Mouse (Mus musculus) frontal cortex, postnatal 10 days (tissue): ENCODE results near the gene Slc25a47.
A peak's percentile ranks its signal among the peaks of the same experiment; 100 is the strongest.
"Not testable (repeated sequence)": the region's sequence is repeated elsewhere in the genome, so short reads cannot be mapped to it uniquely, and the experiment has no call there.

Source experiments
- DNase-seq, 2 experiments: peaks; one replicate each; pipeline ENCODE4 v3.0.0; 2022; ENCODE audit warnings: low spot score in 2 of 2, mixed read lengths in 1 of 2

The Slc25a47 gene

DNA sequence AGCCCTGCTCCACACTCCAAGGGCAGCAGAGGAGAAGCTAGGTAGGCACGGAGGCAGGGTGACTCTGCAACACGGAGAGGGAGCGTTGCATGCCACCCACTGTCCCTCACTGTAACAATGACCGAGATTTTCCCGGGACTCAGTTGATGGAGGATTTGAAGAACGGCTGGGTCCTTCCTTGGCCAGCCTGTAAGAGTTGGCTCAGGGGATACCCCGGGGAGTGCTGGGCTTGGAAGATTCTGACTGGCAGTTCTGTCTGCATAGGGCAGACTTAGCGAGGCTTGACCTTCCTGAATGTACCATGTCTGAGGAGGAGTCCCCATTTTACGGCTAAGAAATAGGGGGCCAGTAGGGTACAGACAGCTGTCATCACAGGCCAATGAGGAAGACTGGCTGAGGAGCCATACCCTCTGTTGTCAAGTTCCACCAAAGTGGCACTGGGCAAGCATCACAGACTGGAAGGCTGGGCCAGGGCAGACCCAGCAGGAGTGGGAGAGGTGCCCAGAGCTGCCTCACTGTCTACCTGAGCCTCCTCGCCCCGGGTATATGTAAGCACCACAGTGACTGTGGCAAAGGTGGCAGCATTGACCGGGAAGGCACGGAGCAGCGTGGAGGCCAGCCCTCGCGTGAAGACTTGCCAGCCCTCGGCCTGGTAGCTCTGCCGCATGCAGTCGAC, 9.4 kb upstream of the Slc25a47 start:
- DNase-seq: no peak

DNA sequence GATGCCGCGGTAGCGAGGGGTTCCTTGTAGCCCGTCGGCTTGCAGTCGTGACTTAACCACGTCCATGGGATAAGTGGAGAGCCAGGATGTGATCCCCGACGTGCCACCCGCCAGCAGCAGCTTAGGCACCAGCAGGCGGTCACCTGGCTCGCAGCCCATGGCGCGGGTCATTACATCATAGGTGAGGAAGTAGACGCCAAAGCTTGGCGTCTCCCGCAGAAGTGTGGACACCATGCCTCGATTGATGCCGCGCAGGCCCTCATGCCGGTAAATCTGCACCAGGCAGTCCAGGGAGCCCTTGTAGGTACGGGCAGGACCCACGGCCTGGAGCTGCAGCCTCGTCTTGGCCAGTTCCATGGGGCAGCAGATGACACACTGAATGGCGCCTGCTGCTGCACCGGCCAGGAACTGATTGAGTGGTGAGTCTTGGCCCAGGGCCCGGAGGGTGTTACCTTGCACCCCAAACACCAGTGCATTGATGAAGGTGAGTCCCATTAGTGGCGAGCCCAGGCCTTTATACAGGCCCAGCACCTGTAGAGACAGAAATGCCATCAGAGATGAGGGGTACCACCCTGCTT, 8.8 kb upstream of the Slc25a47 start:
- DNase-seq: peak in 1 of 2 experiments; percentile 17

GRCm38 (mm10) chr12:108827641-108828040, 8.2 kb upstream of the Slc25a47 start:
- no peak for DNase-seq

- DNase-seq: no peak
These were observed 6.2 kb upstream of the Slc25a47 start for GRCm38 (mm10) chr12:108829636-108830035.

GRCm38 (mm10) chr12:108830358-108830757, 5.5 kb upstream of the Slc25a47 start:
- no peak for DNase-seq

DNA sequence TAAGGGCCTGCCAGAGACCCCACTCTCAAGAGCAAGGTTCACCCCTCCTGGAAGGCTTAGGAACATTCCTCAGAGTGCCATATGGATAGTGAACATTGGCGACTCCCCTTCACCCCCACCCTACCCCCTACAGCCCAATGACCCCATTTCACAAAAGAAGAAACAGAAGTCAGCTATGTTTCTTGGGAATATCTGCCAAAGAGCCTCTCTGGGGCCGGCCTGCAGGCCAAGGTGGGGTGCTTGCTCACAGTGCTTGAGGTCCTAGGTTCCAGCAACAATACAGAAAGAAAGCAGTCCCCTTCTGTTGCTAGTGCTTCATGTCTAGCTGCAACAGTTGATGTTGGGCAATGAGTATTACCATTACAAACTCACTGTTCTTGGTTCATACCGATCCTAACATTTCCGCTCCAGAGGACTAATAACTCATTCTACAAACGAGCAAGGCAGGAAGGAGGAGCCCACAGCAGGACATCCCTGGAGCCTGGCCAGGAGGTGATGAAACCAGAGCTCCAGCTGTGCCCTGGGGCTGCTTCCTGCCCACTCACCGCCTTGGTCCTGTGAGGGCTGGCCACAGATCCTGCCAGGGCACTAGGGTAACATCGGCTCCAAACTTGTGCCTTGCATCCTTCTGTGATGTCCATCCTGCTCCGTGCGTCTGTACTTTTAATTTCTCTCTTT, 3.7 kb upstream of the Slc25a47 start:
- no peak for DNase-seq

DNA sequence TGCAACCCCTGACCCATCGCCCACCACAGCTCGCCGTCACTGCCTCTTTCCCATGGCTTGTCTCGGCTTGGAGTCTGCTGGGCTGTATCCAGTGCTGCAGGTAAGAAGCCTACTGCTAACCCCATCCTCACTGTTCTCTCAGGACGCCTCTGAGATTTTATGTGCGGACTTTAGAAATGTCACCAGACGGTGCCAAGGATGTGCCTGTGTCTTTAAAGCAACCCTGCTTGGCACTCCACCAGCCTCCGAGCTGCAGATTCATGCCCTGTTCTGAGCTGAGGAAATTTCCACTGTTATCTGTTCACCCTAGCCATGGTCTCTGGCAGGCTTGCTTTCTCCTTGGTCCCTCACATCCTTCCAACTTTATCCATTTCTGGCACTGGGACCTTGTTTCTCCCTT, 3.0 kb upstream of the Slc25a47 start:
- DNase-seq: no peak

GRCm38 (mm10) chr12:108833408-108833807, 2.4 kb upstream of the Slc25a47 start:
- no peak for DNase-seq

- no peak for DNase-seq
These were observed 1.5 kb upstream of the Slc25a47 start for GRCm38 (mm10) chr12:108834337-108834736.

DNA sequence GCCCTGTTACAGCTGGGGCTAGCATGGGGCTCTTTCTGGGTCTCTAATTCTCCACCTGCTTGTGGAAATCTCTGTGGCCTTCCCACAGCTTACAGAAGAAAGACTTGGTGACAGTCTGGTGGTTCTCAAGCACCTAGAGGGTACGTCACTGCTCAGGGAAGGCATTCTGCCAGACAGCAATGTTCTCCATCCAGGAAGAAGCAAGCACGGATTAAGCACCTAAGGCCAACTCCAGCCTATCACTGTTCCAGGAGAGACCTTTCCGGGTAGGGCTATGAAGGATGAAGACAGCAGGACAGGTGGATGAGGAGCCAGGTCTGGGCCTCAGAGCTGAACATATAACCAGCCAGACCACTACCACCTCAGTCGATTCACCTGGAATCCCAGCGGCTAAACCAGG, 1.1 kb upstream of the Slc25a47 start:
- no peak for DNase-seq

DNA sequence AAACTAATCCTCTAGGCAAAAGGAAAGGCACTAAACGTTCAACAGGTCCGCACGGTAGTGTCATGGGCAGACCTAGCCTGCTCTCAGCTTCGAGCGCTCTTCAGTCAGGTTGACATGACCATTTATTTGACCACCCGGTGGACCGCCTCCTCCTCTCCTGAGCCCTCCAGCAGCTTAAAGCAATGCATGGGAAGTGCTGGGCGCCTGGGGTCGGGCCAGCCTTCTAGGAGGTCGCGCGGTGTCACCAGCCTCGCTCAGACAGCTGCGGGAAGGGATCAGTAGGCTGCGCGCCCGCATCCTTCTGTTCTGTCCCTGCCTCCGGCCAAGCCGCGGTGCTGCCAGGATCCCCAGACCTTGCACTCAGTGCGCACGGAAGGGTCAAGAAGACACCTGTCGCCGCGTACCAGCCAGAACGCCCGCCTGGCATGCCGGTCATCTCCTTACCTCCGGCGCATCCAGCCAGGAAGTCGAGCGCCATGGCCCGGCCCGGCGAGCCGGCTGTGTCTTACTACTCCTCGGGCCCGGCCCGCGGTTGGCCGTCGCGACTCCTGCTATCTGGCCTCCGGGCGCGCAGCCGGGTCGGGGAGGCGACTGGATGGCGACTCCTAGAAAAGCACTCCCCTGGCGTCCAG, 522 bp upstream of the Slc25a47 start:
- no peak for DNase-seq

DNA sequence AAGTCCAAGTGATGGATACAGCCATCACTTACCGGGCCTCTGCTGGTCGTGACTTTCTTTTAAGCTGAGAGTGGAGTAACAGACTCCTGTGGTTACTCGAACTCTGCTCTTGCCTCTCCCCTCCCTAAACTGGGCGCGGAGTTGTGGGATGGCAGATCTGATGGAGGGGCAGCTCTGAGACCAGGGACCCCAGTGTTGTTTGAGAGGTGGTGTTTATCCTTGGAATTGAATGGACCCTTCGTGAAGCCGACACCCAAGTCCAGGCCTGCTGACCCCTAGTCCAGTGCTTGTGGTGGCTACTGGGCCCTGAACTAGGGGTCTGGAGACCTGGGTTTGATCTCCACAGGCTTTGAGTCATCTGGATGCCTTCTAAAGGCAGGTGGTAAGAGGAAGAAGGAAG, 876 bp downstream of the Slc25a47 start:
- DNase-seq: no peak

- DNase-seq: no peak
These were observed 5.3 kb downstream of the Slc25a47 start for GRCm38 (mm10) chr12:108841181-108841580.

GRCm38 (mm10) chr12:108842663-108843062, 6.8 kb downstream of the Slc25a47 start:
- no peak for DNase-seq

- DNase-seq: not testable (repeated sequence)
These were observed 12.2 kb downstream of the Slc25a47 start for GRCm38 (mm10) chr12:108848033-108848432.

DNA sequence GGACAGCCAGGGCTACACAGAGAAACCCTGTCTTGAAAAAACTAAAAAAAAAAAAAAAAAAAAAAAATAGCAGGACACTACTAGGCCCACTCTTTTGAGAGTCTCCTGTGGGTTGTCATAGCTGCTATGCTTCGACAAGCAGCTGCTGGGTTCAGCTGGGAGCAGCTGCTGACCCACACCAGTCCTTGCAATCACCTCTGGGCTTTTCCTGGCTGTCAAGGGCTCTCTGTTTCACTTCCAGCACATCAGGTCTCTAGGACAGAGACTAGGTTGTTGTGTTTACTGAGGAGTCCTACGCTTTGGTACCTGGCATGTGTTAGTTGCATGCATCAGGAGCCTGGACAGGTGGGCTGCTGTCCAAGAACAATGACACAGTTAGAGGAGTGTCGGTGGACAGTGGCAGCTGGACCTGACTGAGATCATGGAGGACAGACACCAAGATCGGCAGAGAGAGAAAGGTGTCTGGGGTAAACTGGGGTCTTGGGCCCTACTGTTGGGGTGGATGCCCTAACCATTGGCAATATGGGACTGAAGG, 13.7 kb downstream of the Slc25a47 start:
- DNase-seq: no peak

GRCm38 (mm10) chr12:108850129-108850528, 14.3 kb downstream of the Slc25a47 start:
- no peak for DNase-seq

- DNase-seq: no peak
These were observed 15.0 kb downstream of the Slc25a47 start for GRCm38 (mm10) chr12:108850886-108851285.

DNA sequence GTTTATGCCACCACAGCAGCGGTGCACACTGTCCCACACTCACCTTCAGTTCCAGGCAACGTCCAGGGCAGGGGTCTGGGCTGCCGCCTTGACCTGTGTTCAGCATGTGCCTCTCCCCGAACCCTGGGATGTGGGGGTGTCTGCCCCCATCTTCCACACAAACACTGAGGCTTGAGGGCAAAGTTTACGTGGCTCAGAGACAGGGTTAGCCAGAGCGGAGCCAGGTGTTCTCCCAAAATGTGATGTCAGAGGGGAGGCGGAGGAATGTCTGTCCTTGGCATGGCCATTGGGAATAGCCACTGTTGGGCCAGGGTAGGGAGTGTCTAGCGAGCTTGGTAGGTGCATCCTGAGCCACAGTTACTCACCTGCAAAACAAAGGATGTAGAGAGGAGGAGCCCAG, 17.0 kb downstream of the Slc25a47 start:
- DNase-seq: no peak

DNA sequence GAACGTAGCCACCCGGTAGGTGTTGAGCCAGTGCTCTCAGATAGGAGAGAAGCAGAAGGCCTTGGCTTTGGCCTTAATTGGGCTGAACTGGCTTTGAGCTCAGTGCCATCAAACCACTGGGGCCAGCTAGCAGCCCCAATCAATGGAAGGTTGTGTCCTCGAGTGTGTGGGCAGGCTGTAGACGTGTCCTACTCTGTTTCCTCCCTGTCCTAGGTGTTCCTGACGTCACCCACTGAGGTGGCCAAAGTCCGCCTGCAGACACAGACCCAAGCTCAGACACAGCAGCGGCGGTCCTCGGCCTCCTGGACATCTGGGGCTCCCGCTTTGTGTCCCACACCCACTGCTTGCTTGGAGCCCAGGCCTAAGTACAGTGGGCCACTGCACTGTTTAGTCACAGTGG, 19.2 kb downstream of the Slc25a47 start:
- DNase-seq: no peak

DNA sequence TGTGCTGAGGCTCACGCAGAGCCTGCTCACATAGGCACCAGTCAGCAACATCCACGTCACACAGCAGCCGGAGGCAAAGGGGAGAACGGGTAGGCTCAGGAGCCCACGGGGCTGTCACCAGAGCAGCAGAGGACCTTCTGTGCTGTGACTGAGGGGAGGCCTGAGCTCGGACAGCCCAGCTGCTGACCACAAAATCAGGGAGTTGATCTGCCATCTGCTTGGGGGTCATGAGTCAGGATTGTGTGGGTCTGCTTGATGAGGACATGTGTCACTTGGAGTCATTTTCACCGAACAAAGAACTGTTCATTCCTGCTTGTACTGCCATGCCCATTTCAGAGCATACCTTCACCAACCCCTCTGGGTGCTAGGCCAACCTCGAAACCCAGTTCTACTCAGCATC, 20.3 kb downstream of the Slc25a47 start:
- no peak for DNase-seq

- DNase-seq: no peak
These were observed 21.3 kb downstream of the Slc25a47 start for GRCm38 (mm10) chr12:108857109-108857508.
